Mouse (Mus musculus): ENCODE data around the gene Reep6.
"Not testable (repeated sequence)": the region's sequence is repeated elsewhere in the genome, so short reads cannot be mapped to it uniquely, and the experiment has no call there.

The Reep6 gene

GRCm38 (mm10) chr10:80330084-80330483, 331 bp downstream of the Reep6 start:
- no peak for DNase-seq (ENCODE audit: low read depth, low spot score)

- DNase-seq (ENCODE audit: low read depth, low spot score), result no peak
These were observed 1.1 kb downstream of the Reep6 start for GRCm38 (mm10) chr10:80330888-80331287.

- DNase-seq (ENCODE audit: low read depth, low spot score), result no peak
These were observed 2.1 kb downstream of the Reep6 start for GRCm38 (mm10) chr10:80331636-80332524.

GRCm38 (mm10) chr10:80332525-80332989, 2.8 kb downstream of the Reep6 start:
- no peak for DNase-seq (ENCODE audit: low read depth, low spot score)

- DNase-seq (ENCODE audit: low read depth, low spot score), result no peak
These were observed 6.5 kb downstream of the Reep6 start for GRCm38 (mm10) chr10:80336263-80336662.

- DNase-seq (ENCODE audit: low read depth, low spot score), result peak; percentile 71
These were observed 10.4 kb downstream of the Reep6 start for GRCm38 (mm10) chr10:80339941-80340750.

- no peak for DNase-seq (ENCODE audit: low read depth, low spot score)
These were observed 11.3 kb downstream of the Reep6 start for GRCm38 (mm10) chr10:80341026-80341425.

GRCm38 (mm10) chr10:80341491-80342304, 11.9 kb downstream of the Reep6 start:
- DNase-seq (ENCODE audit: low read depth, low spot score), result no peak

- DNase-seq (ENCODE audit: low read depth, low spot score), result no peak
These were observed 12.6 kb downstream of the Reep6 start for GRCm38 (mm10) chr10:80342305-80342748.

- DNase-seq (ENCODE audit: low read depth, low spot score), result no peak
These were observed 13.1 kb downstream of the Reep6 start for GRCm38 (mm10) chr10:80342749-80343424.

- no peak for DNase-seq (ENCODE audit: low read depth, low spot score)
These were observed 13.7 kb downstream of the Reep6 start for GRCm38 (mm10) chr10:80343425-80343895.

- DNase-seq (ENCODE audit: low read depth, low spot score), result no peak
These were observed 14.4 kb downstream of the Reep6 start for GRCm38 (mm10) chr10:80344131-80344661.

GRCm38 (mm10) chr10:80345122-80345521, 15.4 kb downstream of the Reep6 start:
- no peak for DNase-seq (ENCODE audit: low read depth, low spot score)

- not testable (repeated sequence) for DNase-seq (ENCODE audit: low read depth, low spot score)
These were observed 16.2 kb downstream of the Reep6 start for GRCm38 (mm10) chr10:80345929-80346328.

- DNase-seq (ENCODE audit: low read depth, low spot score), result no peak
These were observed 17.8 kb downstream of the Reep6 start for GRCm38 (mm10) chr10:80347514-80347967.

- no peak for DNase-seq (ENCODE audit: low read depth, low spot score)
These were observed 18.6 kb downstream of the Reep6 start, which contains the start of gene Adamtsl5 for GRCm38 (mm10) chr10:80348244-80348781. Gene Adamtsl5, minus strand, starts transcription at chr10:80348412.

- no peak for DNase-seq (ENCODE audit: low read depth, low spot score)
These were observed 19.2 kb downstream of the Reep6 start for GRCm38 (mm10) chr10:80348981-80349380.

GRCm38 (mm10) chr10:80350292-80350691, 20.5 kb downstream of the Reep6 start:
- peak; percentile 75 for DNase-seq (ENCODE audit: low read depth, low spot score)

GRCm38 (mm10) chr10:80351896-80352295, 22.1 kb downstream of the Reep6 start:
- no peak for DNase-seq (ENCODE audit: low read depth, low spot score)

- DNase-seq (ENCODE audit: low read depth, low spot score), result no peak
These were observed 23.0 kb downstream of the Reep6 start for GRCm38 (mm10) chr10:80352727-80353126.

Data from embryo, embryonic 11.5 days (tissue).